Mouse (Mus musculus) MEL (cell line): ENCODE measurements around the gene Mfn2. TPM values are rescaled to one million over a fixed set of nuclear protein-coding genes. Genes with fewer than 3 reads are reported as not detected.
"Not testable (repeated sequence)": the region's sequence is repeated elsewhere in the genome, so short reads cannot be mapped to it uniquely, and the experiment has no call there.

Experiments
- DNase-seq: peaks from one replicate; pipeline ENCODE4 v3.0.0; 2011; ENCODE audit warnings: low read depth, low spot score
- H3K27ac ChIP-seq: 2 replicates; pipeline ENCODE4 v1.5.1; 2012; ENCODE audit warnings: low read depth, mild to moderate bottlenecking, control low read depth, low read length, moderate library complexity; ENCODE audit not compliant: control insufficient read depth
- H3K27me3 ChIP-seq, 2 experiments: fragments of 150-350 bp in 1 of 2; sonication (generic) in 1 of 2; 2 replicates each; pipeline ENCODE4 v1.6.1; 2012; ENCODE audit warnings: low read length in 2 of 2, mild to moderate bottlenecking in 2 of 2, improper control_type of control experiment in 1 of 2, moderate library complexity in 1 of 2; ENCODE audit not compliant: insufficient read depth in 2 of 2, control insufficient read depth in 1 of 2
- H3K36me3 ChIP-seq, 2 experiments: 2 replicates each; pipeline ENCODE4 v1.6.1; 2012 to 2014; ENCODE audit warnings: low read length in 2 of 2, improper control_type of control experiment in 1 of 2, inconsistent platforms in 1 of 2, mild to moderate bottlenecking in 1 of 2; ENCODE audit not compliant: insufficient read depth in 2 of 2, control insufficient read depth in 1 of 2
- H3K4me1 ChIP-seq, 2 experiments: fragments of 150-350 bp in 1 of 2; sonication (generic) in 1 of 2; 2 replicates each; pipeline ENCODE4 v1.6.1; 2012; ENCODE audit warnings: low read length in 2 of 2, improper control_type of control experiment in 1 of 2, mild to moderate bottlenecking in 1 of 2; ENCODE audit not compliant: insufficient read depth in 2 of 2, control insufficient read depth in 1 of 2
- H3K4me3 ChIP-seq, 2 experiments: fragments of 150-350 bp in 1 of 2; sonication (generic) in 1 of 2; 2 replicates each; pipeline ENCODE4 v1.5.1; 2012; ENCODE audit warnings: low read depth in 2 of 2, low read length in 2 of 2, mild to moderate bottlenecking in 2 of 2, moderate library complexity in 2 of 2, control low read depth in 1 of 2, improper control_type of control experiment in 1 of 2; ENCODE audit not compliant: control insufficient read depth in 1 of 2, insufficient read depth in 1 of 2
- H3K79me2 ChIP-seq: 2 replicates; pipeline ENCODE4 v1.6.1; 2012; ENCODE audit warnings: mild to moderate bottlenecking, low read length, moderate library complexity; ENCODE audit not compliant: control insufficient read depth, poor library complexity, insufficient read depth
- H3K9ac ChIP-seq: 2 replicates; pipeline ENCODE4 v1.6.1; 2012; ENCODE audit warnings: low read depth, mild to moderate bottlenecking, control low read depth, low read length, moderate library complexity; ENCODE audit not compliant: control insufficient read depth, poor library complexity, severe bottlenecking
- H3K9me3 ChIP-seq: fragments of 150-350 bp; sonication (generic); replicated peaks from 2 replicates; pipeline ENCODE4 v1.6.1; 2012; ENCODE audit warnings: mild to moderate bottlenecking, low read length, improper control_type of control experiment, moderate library complexity; ENCODE audit not compliant: insufficient read depth
- CHD1 ChIP-seq: IDR thresholded peaks from 2 replicates; pipeline ENCODE4 v1.6.1; 2012; ENCODE audit warnings: low read depth, mild to moderate bottlenecking, inconsistent platforms, low read length, improper control_type of control experiment
- CHD2 ChIP-seq: IDR thresholded peaks from 2 replicates; pipeline ENCODE4 v1.6.1; 2011; ENCODE audit warnings: low read length, improper control_type of control experiment
- CTCF ChIP-seq, 3 experiments: IDR thresholded peaks in 2 of 3; conservative IDR thresholded peaks in 1 of 3; 2 replicates each; pipeline ENCODE4 v1.5.1; 2011 to 2012; ENCODE audit warnings: low read length in 3 of 3, low read depth in 2 of 3, mild to moderate bottlenecking in 2 of 3, improper control_type of control experiment in 1 of 3, inconsistent platforms in 1 of 3, mixed read lengths in 1 of 3, moderate library complexity in 1 of 3; ENCODE audit not compliant: control insufficient read depth in 1 of 3, insufficient read depth in 1 of 3, poor library complexity in 1 of 3, severe bottlenecking in 1 of 3
- E2F4 ChIP-seq: IDR thresholded peaks from 2 replicates; pipeline ENCODE4 v1.6.1; 2011; ENCODE audit warnings: low read depth, low read length, improper control_type of control experiment, borderline replicate concordance
- JUND ChIP-seq: IDR thresholded peaks from 2 replicates; pipeline ENCODE4 v1.6.1; 2011; ENCODE audit warnings: low read depth, mild to moderate bottlenecking, improper control_type of control experiment, low read length
- MAX ChIP-seq: IDR thresholded peaks from 2 replicates; pipeline ENCODE4 v1.6.1; 2011; ENCODE audit warnings: low read length, improper control_type of control experiment
- MYC ChIP-seq: IDR thresholded peaks from 2 replicates; pipeline ENCODE4 v1.6.1; 2011; ENCODE audit warnings: low read depth, mild to moderate bottlenecking, low read length, improper control_type of control experiment, moderate library complexity
- NELFE ChIP-seq: IDR thresholded peaks from 2 replicates; pipeline ENCODE4 v1.6.1; 2011; ENCODE audit warnings: low read depth, low read length, improper control_type of control experiment
- POLR2AphosphoS5 ChIP-seq: IDR thresholded peaks from 2 replicates; pipeline ENCODE4 v1.6.1; 2012; ENCODE audit warnings: low read depth, borderline replicate concordance, mild to moderate bottlenecking, inconsistent platforms, low read length, moderate library complexity, mixed read lengths
- SIN3A ChIP-seq: IDR thresholded peaks from 2 replicates; pipeline ENCODE4 v1.6.1; 2012; ENCODE audit warnings: low read length, improper control_type of control experiment, inconsistent platforms
- SMC3 ChIP-seq: IDR thresholded peaks from 2 replicates; pipeline ENCODE4 v1.6.1; 2011; ENCODE audit warnings: low read depth, low read length, improper control_type of control experiment
- TCF12 ChIP-seq: IDR thresholded peaks from 2 replicates; pipeline ENCODE4 v1.6.1; 2014; ENCODE audit warnings: low read depth, mild to moderate bottlenecking, inconsistent platforms, low read length, improper control_type of control experiment, moderate library complexity
- UBTF ChIP-seq: IDR thresholded peaks from 2 replicates; pipeline ENCODE4 v1.6.1; 2012; ENCODE audit warnings: low read depth, mild to moderate bottlenecking, inconsistent platforms, low read length, improper control_type of control experiment, moderate library complexity, borderline replicate concordance; ENCODE audit not compliant: insufficient read depth
- USF2 ChIP-seq, 2 experiments: IDR thresholded peaks; 2 replicates each; pipeline ENCODE4 v1.6.1; 2011 to 2012; ENCODE audit warnings: improper control_type of control experiment in 2 of 2, low read length in 2 of 2, borderline replicate concordance in 1 of 2, inconsistent platforms in 1 of 2, low read depth in 1 of 2, mild to moderate bottlenecking in 1 of 2; ENCODE audit not compliant: insufficient read depth in 1 of 2
- ZMIZ1 ChIP-seq: IDR thresholded peaks from 2 replicates; pipeline ENCODE4 v1.6.1; 2012; ENCODE audit warnings: low read depth, mild to moderate bottlenecking, inconsistent platforms, low read length, improper control_type of control experiment, moderate library complexity
- ZNF384 ChIP-seq: IDR thresholded peaks from 2 replicates; pipeline ENCODE4 v1.6.1; 2012; ENCODE audit warnings: low read depth, mild to moderate bottlenecking, inconsistent platforms, low read length, improper control_type of control experiment
- polyA plus RNA-seq, 2 experiments: library from polyadenylated mRNA; stranded (reverse) in 1 of 2; unstranded in 1 of 2; fragments of >175 nt in 1 of 2; fragments of >200 nt in 1 of 2; gene quantifications; 2 replicates each; pipeline versions ENCODE4 v1.2.1 to v1.2.4; 2012; ENCODE audit warnings: low replicate concordance in 2 of 2, low read depth in 1 of 2; ENCODE audit not compliant: insufficient read length in 2 of 2, insufficient read depth in 1 of 2, missing spikeins in 1 of 2
- total RNA-seq: library from RNA; depleted of rRNA; stranded (reverse); fragments of 300-350 nt; gene quantifications from 2 replicates; pipeline ENCODE4 v1.2.3, GENCODE M21; 2012

Mfn2 gene
- total and polyA plus RNA-seq, 3 experiments, result 19.0 to 32.8 TPM; not detected in 1

DNA sequence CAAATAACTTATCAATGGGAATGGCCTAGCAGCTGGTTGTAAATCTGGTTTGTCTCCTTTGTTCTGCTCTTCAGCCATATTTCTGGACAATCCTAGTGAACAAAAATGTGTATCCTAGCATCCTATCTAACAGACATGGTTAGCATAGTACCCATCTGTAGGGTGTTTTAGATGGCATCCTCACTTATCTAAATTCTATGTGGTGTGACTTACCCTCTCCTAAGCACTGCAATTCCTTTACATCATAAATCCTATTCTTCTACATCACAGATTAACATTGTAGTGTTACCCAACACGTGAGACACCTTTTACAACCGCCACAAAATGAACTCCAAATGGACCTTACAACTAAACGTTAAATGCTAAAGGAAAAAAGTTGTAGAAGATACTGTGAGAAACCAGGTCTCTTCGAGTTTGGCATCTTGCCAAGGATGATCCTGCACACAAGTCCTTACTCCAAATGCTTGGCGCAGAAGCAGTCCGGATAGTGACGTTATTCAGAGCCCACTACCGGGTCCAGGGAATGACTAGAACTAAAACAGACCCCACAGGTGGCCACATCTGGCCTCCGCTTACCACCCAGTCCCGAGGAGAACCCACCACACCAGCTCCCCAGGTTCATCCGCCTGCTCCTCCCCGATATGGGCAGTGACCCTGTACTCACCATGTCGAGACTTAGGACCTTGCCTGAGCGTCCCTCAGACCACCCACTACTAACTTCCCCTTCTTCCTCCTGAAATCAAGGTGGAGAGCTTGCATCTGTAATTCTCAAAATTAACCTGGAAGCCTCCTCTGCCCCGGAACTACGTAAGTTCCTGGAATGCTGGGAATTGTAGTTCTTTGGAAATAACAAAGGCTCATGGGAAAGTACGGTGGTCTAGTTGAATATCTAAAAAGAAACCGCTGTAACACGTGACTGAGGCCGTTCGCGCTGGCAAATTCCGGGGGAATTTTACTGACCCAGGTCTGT is 56.6 kb downstream of the Mfn2 start, which contains the start of gene Zfp933 (continued):
- TF ChIP-seq JUND (no peak), MYC (peak; percentile 98), E2F4 (no peak), NELFE (peak; percentile 60), CHD1 (no peak)

- peaks cover 5% of the 10 kb centered on the region for H3K79me2 ChIP-seq
Measured at GRCm38 (mm10) chr4:147842871-147843270, 61.6 kb downstream of the Mfn2 start.

GRCm38 (mm10) chr4:147839282-147839681 is 65.2 kb downstream of the Mfn2 start:
- not testable (repeated sequence) for H3K79me2 ChIP-seq, H3K9ac ChIP-seq, H3K27ac ChIP-seq, H3K4me3 ChIP-seq, DNase-seq, H3K4me1 ChIP-seq, H3K27me3 ChIP-seq, H3K9me3 ChIP-seq, H3K36me3 ChIP-seq

More at GRCm38 (mm10) chr4:147842871-147843270, 61.6 kb downstream of the Mfn2 start:
- Histone ChIP-seq H3K9me3 (no peaks in the 10 kb centered on the region), H3K27me3 (no peaks in the 10 kb centered on the region), H3K4me1 (no peaks in the 10 kb centered on the region), H3K4me3 (no peak overlapping the region), H3K9ac (no peak overlapping the region), H3K36me3 (peaks cover 0 to 2% of the 10 kb centered on the region in 2 experiments; a peak in 1 of 4 replicates), H3K27ac (no peak overlapping the region)
- TF ChIP-seq POLR2AphosphoS5 (no peak), SMC3 (no peak), MAX (no peak), JUND (no peak), SIN3A (no peak), UBTF (no peak), TCF12 (no peak), USF2 (IDR thresholded peaks at IDR 0.05; ENCODE audit: borderline replicate concordance in 1 of 2, insufficient read depth in 1 of 2, low read depth in 1 of 2, low read length in 2 of 2) (no peak), CHD2 (no peak), E2F4 (no peak), ZNF384 (no peak), CTCF (IDR thresholded peaks at IDR 0.05 in 2 of 3, conservative IDR thresholded peaks at IDR 0.05 in 1 of 3; ENCODE audit: control insufficient read depth in 1 of 3, insufficient read depth in 1 of 3, low read depth in 2 of 3, low read length in 3 of 3, poor library complexity in 1 of 3, severe bottlenecking in 1 of 3) (no peak), ZMIZ1 (no peak), NELFE (no peak)
- no peak for DNase-seq
